Mouse (Mus musculus): Measurements from ENCODE around the gene Baiap2.

Gene Baiap2

GRCm38 (mm10) chr11:119947426-119947825 lies 4.9 kb downstream of the Baiap2 start:
- DNase-seq (ENCODE audit: extremely low spot score, low spot score): no peak

DNA sequence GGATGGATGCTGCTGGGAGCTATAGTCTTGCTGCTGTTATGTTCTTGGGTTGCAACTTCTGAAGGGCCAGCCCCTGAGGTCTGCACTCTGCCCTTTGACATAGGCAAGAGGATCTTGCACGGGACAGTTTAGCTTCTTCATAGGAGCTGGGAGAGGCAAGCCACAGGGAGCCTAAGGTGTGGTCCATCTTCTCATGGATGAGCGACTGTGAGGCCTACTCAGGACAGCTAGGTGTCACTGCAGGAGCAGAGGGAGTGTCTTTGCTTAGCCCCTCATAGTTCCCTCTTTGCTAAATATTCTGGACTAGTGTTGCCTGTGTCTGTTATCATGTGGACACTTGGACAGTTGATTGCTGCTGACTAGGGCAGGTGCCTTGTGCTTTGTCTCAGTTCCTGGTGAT lies 5.3 kb downstream of the Baiap2 start:
- DNase-seq (ENCODE audit: extremely low spot score, low spot score): no peak

- DNase-seq (ENCODE audit: extremely low spot score, low spot score): no peak
Measured at GRCm38 (mm10) chr11:119948305-119948704, 5.7 kb downstream of the Baiap2 start.

DNA sequence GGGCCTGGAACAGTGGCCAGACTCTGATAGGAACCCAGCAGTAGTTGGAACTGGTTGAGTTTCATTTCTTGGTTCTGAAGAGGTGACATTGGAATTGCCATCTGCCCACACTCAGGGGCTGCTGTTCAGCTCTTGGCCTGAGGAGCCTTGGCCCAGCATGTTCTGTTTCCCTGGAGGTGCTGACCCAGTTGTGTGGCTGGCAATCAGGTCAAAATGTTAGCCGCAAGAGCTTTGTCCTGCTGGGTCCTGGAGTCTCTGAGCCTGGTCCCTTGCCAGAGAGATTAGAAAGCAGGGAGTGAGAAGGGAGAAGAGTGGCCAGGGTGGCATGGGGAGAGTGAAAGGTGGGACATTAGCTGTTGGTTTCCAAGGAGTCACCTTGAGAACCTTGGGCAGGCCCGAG lies 6.2 kb downstream of the Baiap2 start:
- DNase-seq (ENCODE audit: extremely low spot score, low spot score): no peak

GRCm38 (mm10) chr11:119950535-119950934 lies 8.0 kb downstream of the Baiap2 start:
- no peak for DNase-seq (ENCODE audit: extremely low spot score, low spot score)

GRCm38 (mm10) chr11:119951326-119951725 lies 8.8 kb downstream of the Baiap2 start:
- no peak for DNase-seq (ENCODE audit: extremely low spot score, low spot score)

DNA sequence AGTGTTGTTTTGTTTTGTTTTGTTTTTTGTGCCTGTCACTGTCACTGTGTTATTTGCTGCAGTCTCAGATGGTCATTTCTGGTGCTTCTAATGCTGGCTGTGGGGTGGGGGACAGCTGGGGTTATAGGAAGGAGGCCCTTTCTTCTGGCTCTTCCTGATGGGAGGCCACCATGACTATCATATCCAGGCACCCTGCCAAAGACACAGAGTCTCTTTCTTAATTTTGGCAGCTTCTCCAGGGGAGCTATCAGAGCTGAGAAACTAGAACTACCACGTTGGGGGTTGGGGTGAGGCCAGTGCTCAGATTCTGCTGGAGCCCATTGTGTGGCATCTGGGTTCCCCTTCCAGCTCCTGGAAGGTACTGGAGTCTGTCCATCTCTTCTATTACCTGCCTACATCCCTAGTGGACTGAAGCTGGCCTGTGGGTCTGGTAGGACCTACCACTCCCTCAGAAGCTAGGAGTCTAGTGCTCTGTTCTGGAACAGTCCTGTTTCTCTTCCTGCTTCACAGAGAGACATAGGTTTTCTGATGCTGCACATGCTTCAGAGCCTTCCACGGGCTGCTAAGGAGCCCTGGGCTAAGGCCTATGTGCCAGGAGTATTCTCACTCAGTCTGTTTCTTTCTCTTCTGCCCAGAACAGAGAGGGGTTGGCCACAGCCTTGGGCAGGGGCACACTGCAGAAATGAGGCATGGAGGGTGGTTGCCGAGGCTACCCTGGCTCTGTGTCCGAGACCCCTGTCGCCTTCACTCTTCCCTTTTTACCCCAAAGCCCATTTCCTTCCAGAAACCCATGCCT lies 10.1 kb downstream of the Baiap2 start:
- no peak for DNase-seq (ENCODE audit: extremely low spot score, low spot score)

- no peak for DNase-seq (ENCODE audit: extremely low spot score, low spot score)
Measured at GRCm38 (mm10) chr11:119954233-119954632, 11.7 kb downstream of the Baiap2 start.

- no peak for DNase-seq (ENCODE audit: extremely low spot score, low spot score)
Measured at GRCm38 (mm10) chr11:119954749-119955337, 12.3 kb downstream of the Baiap2 start.

DNA sequence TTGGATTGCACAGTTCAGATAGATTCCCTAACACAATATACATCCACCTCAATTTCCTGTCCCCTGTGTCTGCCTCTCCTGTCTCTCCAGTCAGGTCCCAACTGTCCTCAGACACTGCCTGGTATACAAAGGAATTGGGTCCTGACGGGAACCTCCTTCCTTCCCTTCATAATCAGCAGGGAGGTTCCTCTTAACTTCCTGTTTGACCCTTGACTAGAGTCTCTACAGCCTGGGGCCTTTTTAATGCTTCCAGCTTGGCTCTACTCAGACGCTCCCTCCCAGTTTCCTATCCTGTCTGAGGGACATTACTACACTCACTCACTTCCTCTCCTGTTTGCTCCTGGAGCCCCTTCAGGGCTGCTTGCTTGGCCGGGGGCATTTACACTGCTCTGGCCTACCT lies 12.9 kb downstream of the Baiap2 start:
- no peak for DNase-seq (ENCODE audit: extremely low spot score, low spot score)

GRCm38 (mm10) chr11:119956590-119956989 lies 14.0 kb downstream of the Baiap2 start:
- DNase-seq (ENCODE audit: extremely low spot score, low spot score): no peak

DNA sequence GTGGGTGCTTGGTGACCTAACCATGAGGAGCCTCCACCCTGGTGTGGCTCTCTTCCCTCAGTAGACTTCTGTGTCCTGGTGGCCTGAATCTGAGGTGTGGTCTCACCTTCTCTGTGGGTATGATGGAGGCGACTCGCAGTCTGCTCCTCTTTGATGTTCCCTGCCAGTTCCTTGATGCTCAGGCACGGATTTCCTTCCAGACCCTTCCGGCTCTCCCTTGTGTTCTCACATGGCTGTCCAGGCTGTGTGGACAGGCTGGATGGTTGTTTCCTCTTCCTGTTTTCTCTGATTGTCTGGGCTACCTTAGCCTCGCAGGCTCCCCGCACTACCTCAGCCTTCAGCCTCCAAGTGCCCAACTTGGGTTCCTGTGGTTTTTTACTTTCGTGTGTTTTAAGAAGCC lies 16.3 kb downstream of the Baiap2 start:
- DNase-seq (ENCODE audit: extremely low spot score, low spot score): no peak

- DNase-seq (ENCODE audit: extremely low spot score, low spot score): no peak
Measured at GRCm38 (mm10) chr11:119959714-119960113, 17.2 kb downstream of the Baiap2 start.

DNA sequence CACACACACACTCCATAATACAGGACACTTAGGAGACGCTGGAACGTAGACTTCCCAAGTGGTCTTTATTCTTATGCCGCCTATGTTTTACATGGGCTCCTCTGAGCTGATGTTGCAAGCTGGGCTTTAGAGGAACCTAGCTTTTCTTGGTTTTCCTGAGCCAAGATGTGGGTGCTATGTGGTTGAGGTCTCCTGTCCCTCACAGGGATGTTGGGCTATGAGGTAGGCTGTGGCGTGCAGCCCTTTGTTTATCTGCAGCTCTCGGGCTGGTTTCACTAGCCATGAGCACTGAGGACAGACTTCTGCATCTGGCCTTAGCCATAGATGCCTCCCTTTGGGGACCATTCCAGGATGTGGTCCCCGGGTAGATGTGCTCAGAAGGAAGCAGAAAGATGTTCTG lies 18.1 kb downstream of the Baiap2 start:
- DNase-seq (ENCODE audit: extremely low spot score, low spot score): no peak

DNA sequence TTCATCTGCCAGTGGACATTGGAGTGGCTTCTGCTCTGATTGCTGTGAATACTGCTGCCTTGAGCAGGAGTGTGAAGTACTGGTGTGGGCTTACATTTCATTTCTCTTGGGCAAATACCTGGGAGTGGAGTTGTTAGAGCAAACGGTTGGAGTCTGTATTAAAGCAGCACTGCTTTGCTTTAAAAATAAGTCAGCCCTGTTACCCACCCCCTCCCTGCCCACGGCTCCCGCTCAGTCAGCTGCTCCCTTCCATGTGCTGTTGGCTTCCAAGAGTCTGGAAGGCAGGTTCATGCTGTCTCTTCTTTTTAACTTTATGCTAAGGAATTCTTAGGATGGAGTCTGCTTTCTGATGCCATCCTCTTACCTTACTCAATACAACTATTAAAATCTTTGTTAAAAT lies 18.9 kb downstream of the Baiap2 start:
- DNase-seq (ENCODE audit: extremely low spot score, low spot score): no peak

DNA sequence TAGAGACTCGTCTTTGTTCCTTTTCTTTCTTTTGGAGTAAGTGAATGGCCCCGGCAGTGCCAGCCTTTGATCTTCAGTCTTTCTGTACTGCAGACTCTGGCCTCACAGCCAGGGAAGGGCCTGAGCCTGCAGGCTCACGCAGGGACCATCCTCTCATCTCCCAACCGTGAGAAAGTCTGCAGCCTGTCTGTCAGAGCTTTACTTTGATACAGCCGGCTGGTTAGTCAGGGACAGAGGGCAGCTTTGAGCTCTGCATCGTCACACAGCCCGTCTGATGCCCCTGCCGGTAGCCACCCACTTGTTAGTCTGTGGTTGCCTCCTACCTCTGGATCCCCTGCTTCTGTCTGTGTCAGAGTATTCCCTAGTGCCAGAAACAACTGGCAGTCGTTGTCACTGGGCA lies 22.5 kb downstream of the Baiap2 start:
- no peak for DNase-seq (ENCODE audit: extremely low spot score, low spot score)

DNA sequence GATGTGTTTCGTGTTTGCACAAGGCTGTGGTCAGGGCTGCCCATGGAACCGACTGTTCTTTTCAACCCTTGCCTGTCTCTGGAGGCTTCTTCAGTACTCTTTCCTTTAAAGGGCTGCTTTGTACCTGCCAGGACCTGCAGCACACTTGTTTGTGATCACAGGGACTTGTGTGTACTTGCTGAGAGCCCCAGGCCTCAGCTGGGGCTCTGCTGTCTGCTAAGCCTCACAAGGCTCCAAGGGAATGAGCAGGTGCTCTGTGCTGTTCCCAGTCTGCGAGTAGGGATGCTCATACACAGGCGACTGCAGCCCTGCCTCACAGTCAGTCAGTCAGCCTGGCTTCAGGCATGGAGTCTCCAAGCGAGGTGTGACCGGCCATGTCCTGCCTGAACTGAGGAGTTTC lies 23.7 kb downstream of the Baiap2 start:
- DNase-seq (ENCODE audit: extremely low spot score, low spot score): no peak

DNA sequence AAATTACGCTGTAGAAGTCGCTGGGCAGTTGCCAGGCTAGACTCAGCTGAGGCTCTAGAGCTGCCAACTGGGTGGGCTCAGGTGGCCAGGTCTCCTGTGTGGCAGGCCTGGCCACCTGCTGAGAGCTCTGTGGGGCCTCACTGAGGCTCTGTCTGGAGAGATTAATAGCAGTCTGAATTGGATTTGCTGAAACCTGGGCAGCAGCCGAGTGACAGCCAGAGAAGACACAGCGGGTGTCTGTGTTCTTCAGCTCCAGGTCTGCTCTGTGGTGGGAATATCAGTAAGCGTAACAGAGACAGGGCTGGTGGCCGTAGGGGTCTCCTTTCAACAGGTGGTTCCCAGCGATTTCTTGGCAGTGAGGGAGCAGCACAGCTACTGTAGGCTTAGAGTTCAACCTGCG lies 24.8 kb downstream of the Baiap2 start:
- DNase-seq (ENCODE audit: extremely low spot score, low spot score): no peak

DNA sequence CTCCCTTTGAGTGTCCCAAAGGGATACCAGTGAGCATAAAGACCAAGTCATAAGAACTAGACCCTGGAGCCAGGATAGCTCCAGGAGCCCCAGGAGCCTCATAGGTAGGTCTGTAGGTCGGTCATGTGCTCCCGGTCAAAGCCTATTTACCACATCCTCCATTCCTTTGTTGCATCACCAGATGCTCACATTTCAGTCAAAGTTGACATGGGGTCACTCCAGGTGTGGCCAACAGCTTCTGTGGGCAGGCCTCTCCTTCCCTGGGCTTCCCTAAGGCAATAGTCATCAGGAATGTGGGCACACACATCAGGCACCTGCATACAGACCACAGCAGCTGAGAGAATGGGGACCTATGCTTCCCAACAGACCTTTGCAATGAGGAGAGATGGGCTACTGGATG lies 25.3 kb downstream of the Baiap2 start:
- no peak for DNase-seq (ENCODE audit: extremely low spot score, low spot score)

- DNase-seq (ENCODE audit: extremely low spot score, low spot score): no peak
Measured at GRCm38 (mm10) chr11:119970021-119970851, 27.7 kb downstream of the Baiap2 start.

DNA sequence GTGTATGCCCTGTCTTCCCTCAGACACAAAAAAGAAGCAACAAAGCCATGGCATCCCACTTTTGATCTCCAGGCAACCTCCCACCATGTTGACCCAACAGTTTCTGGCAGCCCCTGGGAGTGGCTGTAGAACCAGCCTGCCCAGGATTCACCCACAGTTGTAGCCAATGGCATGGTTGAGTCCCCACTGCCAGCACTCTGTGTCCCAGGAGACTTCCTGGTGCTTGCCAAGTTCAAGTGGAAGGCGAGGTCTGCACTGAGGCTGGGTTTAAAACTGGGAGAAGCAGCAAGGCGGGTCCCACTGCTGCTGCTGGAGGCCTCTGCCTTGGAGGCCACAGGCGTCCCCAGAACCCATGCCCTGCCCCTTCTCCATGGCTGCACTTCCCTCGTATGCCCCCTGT lies 31.2 kb downstream of the Baiap2 start:
- no peak for DNase-seq (ENCODE audit: extremely low spot score, low spot score)

DNA sequence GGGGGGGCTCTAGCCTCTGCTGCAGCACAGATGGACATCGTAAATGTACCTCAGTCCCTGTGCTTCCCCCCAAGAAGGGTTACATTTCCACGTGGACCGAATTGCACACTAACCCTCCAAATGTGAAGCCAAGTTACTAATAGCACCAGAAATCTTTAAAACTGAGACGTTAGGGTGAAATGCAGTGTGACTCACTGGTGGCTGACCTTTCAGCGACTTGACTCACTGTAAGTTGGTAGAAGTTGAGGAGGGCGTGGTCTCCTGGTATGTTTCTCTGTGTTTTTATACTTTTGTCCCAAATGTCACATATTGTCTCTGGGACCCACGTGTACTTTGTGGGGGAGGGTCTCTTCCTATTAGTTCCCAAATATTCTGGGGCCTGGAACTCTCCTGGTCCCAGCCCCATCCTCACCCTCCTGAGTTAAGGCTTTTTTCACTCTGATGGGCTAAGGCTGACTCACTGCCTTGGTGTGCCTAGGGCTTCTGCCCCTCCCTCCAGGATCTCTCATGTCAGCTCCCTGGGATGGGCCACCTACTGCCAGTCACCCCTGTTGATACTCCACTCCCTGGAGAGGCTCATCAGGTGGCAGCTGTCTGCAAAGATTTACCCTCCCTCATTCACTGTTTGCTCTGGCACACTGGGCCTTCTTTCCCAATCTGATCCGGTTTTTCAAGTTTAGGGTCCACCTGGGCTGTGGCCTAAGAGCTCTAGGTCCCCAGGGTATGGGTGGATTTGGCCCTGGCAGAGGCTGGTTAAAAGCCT lies 33.4 kb downstream of the Baiap2 start:
- no peak for DNase-seq (ENCODE audit: extremely low spot score, low spot score)

Measured in neural tube, embryonic 10.5 days (tissue).